9 mouse cellular contexts compared by ENCODE assay signal in the genomic region with DNA sequence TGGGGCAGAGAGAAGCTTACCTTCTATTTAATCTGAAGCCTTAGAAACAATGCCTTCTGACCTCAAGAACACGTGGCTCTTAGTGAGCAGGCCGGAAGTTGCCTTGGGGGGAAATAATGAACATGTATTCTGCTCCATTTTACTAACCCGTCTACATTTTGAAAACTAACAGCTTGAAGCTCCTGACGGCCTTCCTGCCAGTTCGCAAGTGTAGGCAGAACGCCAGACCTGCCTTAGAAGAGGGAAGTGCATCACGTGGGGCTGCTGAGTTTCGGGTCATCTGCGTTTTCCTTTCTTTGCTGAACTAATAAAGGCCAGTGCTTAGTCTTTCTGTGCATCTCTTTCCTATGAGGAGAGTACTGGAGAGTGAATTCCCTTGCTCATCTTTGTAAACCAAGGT. TPM values are rescaled to one million over a fixed set of nuclear protein-coding genes. Genes with fewer than 3 reads are reported as not detected.
DNase-seq lines count a peak whose midpoint lies in the region; ATAC-seq and TF ChIP-seq lines count a peak whose summit lies in the region.
"Had no signal": no experiment of that assay in that cellular context is flagged by ENCODE, and none has a peak within 500 bp of the region (broad histone marks: within the 10 kb centered on the region; RNA-seq: fewer than 3 reads in every experiment).

No protein-coding gene starts in this region.

- no peak for TF ChIP-seq CTCF in liver, postnatal 0 days (IDR thresholded peaks at IDR 0.05; ENCODE audit: low read depth)
- no peak for TF ChIP-seq CTCF in brain, embryonic 14.5 days (IDR thresholded peaks at IDR 0.05; ENCODE audit: borderline replicate concordance, extremely low read depth, insufficient read depth, insufficient read length)
- no peak for TF ChIP-seq CTCF in lung, adult 2 months (IDR thresholded peaks at IDR 0.05; ENCODE audit: insufficient read depth, low read length)

- no peak for TF ChIP-seq EP300 in liver, postnatal 0 days (IDR thresholded peaks at IDR 0.05; ENCODE audit: low read depth)

- H3K4me2 ChIP-seq in liver, postnatal 0 days (ENCODE audit: low read depth, low read length): no peak overlapping the region
- H3K4me2 ChIP-seq in liver, embryonic 11.5 days: no peak overlapping the region
- H3K4me2 ChIP-seq: hindbrain, embryonic 15.5 days had no signal

- DNase-seq in liver, postnatal 0 days: peak; percentile 41
- no peak for DNase-seq in liver, embryonic 11.5 days (ENCODE audit: low spot score)
- DNase-seq in brain, embryonic 14.5 days (ENCODE audit: low read depth): peak; percentile 31
- peak; percentile 17 for DNase-seq in lung, adult 2 months
- DNase-seq in thymus, postnatal 0 days (ENCODE audit: low spot score): peak; percentile 49
- no peak for DNase-seq in ovary, postnatal 10 days (ENCODE audit: low spot score)
- DNase-seq in left cerebral cortex, adult 11 months (ENCODE audit: low spot score): no peak
- no peak for DNase-seq in ovary, postnatal 14 days (ENCODE audit: low spot score)

- peak; percentile 33; the same call in 1 of the 2 replicates for ATAC-seq in liver, postnatal 0 days
- no peak for ATAC-seq in liver, embryonic 11.5 days (replicated peaks; ENCODE audit: low FRiP score)

- H3K27ac ChIP-seq in liver, postnatal 0 days (ENCODE audit: low read depth): peak overlapping the region; percentile 66
- H3K27ac ChIP-seq in liver, embryonic 11.5 days (ENCODE audit: low read depth, low read length): no peak overlapping the region
- H3K27ac ChIP-seq: hindbrain, embryonic 15.5 days had no signal

- H3K9ac ChIP-seq in liver, postnatal 0 days (replicated peaks): no peak overlapping the region
- no peak overlapping the region for H3K9ac ChIP-seq in liver, embryonic 11.5 days (ENCODE audit: low read depth, low read length)
- H3K9ac ChIP-seq: hindbrain, embryonic 15.5 days had no signal

- H3K27me3 ChIP-seq in liver, postnatal 0 days (ENCODE audit: insufficient read depth, low read length): no peaks in the 10 kb centered on the region
- no peaks in the 10 kb centered on the region for H3K27me3 ChIP-seq in liver, embryonic 11.5 days (replicated peaks; ENCODE audit: control insufficient read depth, insufficient read depth, low read length)
- H3K27me3 ChIP-seq: hindbrain, embryonic 15.5 days had no signal

- WGBS in liver, postnatal 0 days (ENCODE audit: insufficient replicate concordance): 24% methylated on average over 9 of the region's 9 CpGs
- WGBS in liver, embryonic 11.5 days: 64% methylated on average over 9 of the region's 9 CpGs
- 28% methylated on average over 9 of the region's 9 CpGs for WGBS in lung, adult 2 months

- no peak overlapping the region for H3K4me3 ChIP-seq in liver, postnatal 0 days (ENCODE audit: low read depth, low read length)
- H3K4me3 ChIP-seq in liver, embryonic 11.5 days (ENCODE audit: low read depth, low read length): no peak overlapping the region
- H3K4me3 ChIP-seq in lung, adult 2 months (replicated peaks; ENCODE audit: extremely low read depth, low read depth, low read length): no peak overlapping the region
- H3K4me3 ChIP-seq: hindbrain, embryonic 15.5 days had no signal

- no peak for TF ChIP-seq POLR2A in brain, embryonic 14.5 days (IDR thresholded peaks at IDR 0.05; ENCODE audit: borderline replicate concordance, extremely low read depth, insufficient read depth, insufficient read length, poor library complexity, severe bottlenecking)
- no peak for TF ChIP-seq POLR2A in lung, adult 2 months (IDR thresholded peaks at IDR 0.05; ENCODE audit: borderline replicate concordance, extremely low read depth, low read depth, low read length)

- no peaks in the 10 kb centered on the region for H3K36me3 ChIP-seq in liver, postnatal 0 days (replicated peaks; ENCODE audit: insufficient read depth, low read length)
- H3K36me3 ChIP-seq in liver, embryonic 11.5 days (ENCODE audit: control insufficient read depth, insufficient read depth, low read length): no peaks in the 10 kb centered on the region
- H3K36me3 ChIP-seq: hindbrain, embryonic 15.5 days had no signal

- no peaks in the 10 kb centered on the region; the same call in 1 of the 2 replicates for H3K4me1 ChIP-seq in liver, postnatal 0 days (ENCODE audit: insufficient read depth)
- no peaks in the 10 kb centered on the region for H3K4me1 ChIP-seq in liver, embryonic 11.5 days (replicated peaks; ENCODE audit: control insufficient read depth, insufficient read depth, low read length)
- H3K4me1 ChIP-seq in lung, adult 2 months (ENCODE audit: control insufficient read depth, insufficient read depth, low read length): no peaks in the 10 kb centered on the region
- H3K4me1 ChIP-seq: hindbrain, embryonic 15.5 days had no signal

- no peaks in the 10 kb centered on the region for H3K9me3 ChIP-seq in liver, postnatal 0 days (ENCODE audit: low read length)
- 0 out of 2 replicates have a peak, but pooled peaks cover 3% of the 10 kb centered on the region for H3K9me3 ChIP-seq in liver, embryonic 11.5 days (ENCODE audit: control insufficient read depth, low read length)
- H3K9me3 ChIP-seq: hindbrain, embryonic 15.5 days had no signal

RNA-seq across cellular contexts. Expression of a gene that starts 19.1 kb away (rescaled TPM):
- 0.31 and 0.39 TPM in 2 replicates for polyA plus RNA-seq in liver, postnatal 0 days (2015; fragmentation: Nextera tagmentation; extraction: Ambion mirVana)
- polyA plus RNA-seq in liver, embryonic 11.5 days (2014; fragmentation: Nextera tagmentation; extraction: Ambion mirVana): not detected in 2 replicates
- polyA plus RNA-seq in brain, embryonic 14.5 days (2012; rRNA removed): 0.56 TPM in 1 of 2 replicates, not detected in the other
- polyA plus RNA-seq in lung, adult 2 months (2012; rRNA removed): 0.76 and 1.0 TPM in 2 replicates
- polyA plus RNA-seq in thymus, postnatal 0 days (2015; fragmentation: Nextera tagmentation; extraction: Ambion mirVana): 191 and 212 TPM in 2 replicates
- polyA plus RNA-seq: hindbrain, embryonic 15.5 days had no signal

RNA-seq across cellular contexts. Expression of a gene that starts 26.1 kb away (rescaled TPM):
- 0.53 and 0.60 TPM in 2 replicates for polyA plus RNA-seq in liver, postnatal 0 days (2015; fragmentation: Nextera tagmentation; extraction: Ambion mirVana)
- polyA plus RNA-seq in liver, embryonic 11.5 days (2014; fragmentation: Nextera tagmentation; extraction: Ambion mirVana): 1.8 and 1.9 TPM in 2 replicates
- polyA plus RNA-seq in brain, embryonic 14.5 days (2012; rRNA removed): 18.4 and 23.1 TPM in 2 replicates
- polyA plus RNA-seq in lung, adult 2 months (2012; rRNA removed): 8.2 and 9.4 TPM in 2 replicates
- 19.8 and 25.5 TPM in 2 replicates for polyA plus RNA-seq in thymus, postnatal 0 days (2015; fragmentation: Nextera tagmentation; extraction: Ambion mirVana)

Comparison
In these comparisons a context has a peak if more than half of its experiments do, and no peak if none do; other contexts are left out.
1. DNase-seq: peak in liver, postnatal 0 days (single experiment), brain, embryonic 14.5 days (single experiment), lung, adult 2 months (single experiment) and thymus, postnatal 0 days (single experiment); none in liver, embryonic 11.5 days (single experiment), ovary, postnatal 10 days (single experiment), left cerebral cortex, adult 11 months (single experiment) and ovary, postnatal 14 days (single experiment).
2. RNA of a gene that starts 19.1 kb away (polyA plus RNA-seq): 191 to 212 TPM in thymus, postnatal 0 days; 0.76 to 1.0 TPM in lung, adult 2 months, 0.56 TPM in brain, embryonic 14.5 days, 0.31 to 0.39 TPM in liver, postnatal 0 days and not detected in liver, embryonic 11.5 days; every median in the first group is over 10 times any median in the second.